Mouse (Mus musculus) limb, embryonic 10.5 days (tissue): ENCODE data around the gene Pcp4. TPM values are rescaled to one million over a fixed set of nuclear protein-coding genes. Genes with fewer than 3 reads are reported as not detected.

ENCODE experiments used
- DNase-seq: peaks from one replicate; pipeline ENCODE4 v3.0.0-alpha.2; 2017; ENCODE audit warnings: low spot score
- H3K27ac ChIP-seq: fragments of 300-500 bp; sonication (generic); 2 replicates; pipeline ENCODE4 v1.5.1; 2016; ENCODE audit warnings: mild to moderate bottlenecking
- H3K27me3 ChIP-seq: fragments of 300-500 bp; sonication (generic); 2 replicates; pipeline ENCODE4 v1.6.1; 2016; ENCODE audit warnings: low read depth, mild to moderate bottlenecking; ENCODE audit not compliant: poor library complexity, severe bottlenecking
- H3K36me3 ChIP-seq: fragments of 300-500 bp; sonication (generic); 2 replicates; pipeline ENCODE4 v1.6.1; 2016; ENCODE audit warnings: mild to moderate bottlenecking, moderate library complexity
- H3K4me1 ChIP-seq: fragments of 300-500 bp; sonication (generic); 2 replicates; pipeline ENCODE4 v1.6.1; 2016
- H3K4me3 ChIP-seq: fragments of 300-500 bp; sonication (generic); 2 replicates; pipeline ENCODE4 v1.5.1; 2016; ENCODE audit warnings: mild to moderate bottlenecking, moderate library complexity
- H3K9me3 ChIP-seq: fragments of 300-500 bp; sonication (generic); replicated peaks from 2 replicates; pipeline ENCODE4 v1.6.1; 2016; ENCODE audit warnings: mild to moderate bottlenecking
- WGBS: fragments of 180-500 bp; shearing (Covaris S2); methylation state at CpG from one replicate; pipeline ENCODE4 v1.1.7; 2016; 5-methylcytosine and 5-hydroxymethylcytosine counted together
- polyA plus RNA-seq: library from polyadenylated mRNA; unstranded; fragments of >200 nt; fragmentation: Nextera tagmentation; extraction: Ambion mirVana; gene quantifications from 2 replicates; pipeline ENCODE4 v1.2.1, GENCODE M21; 2016

The Pcp4 gene
- polyA plus RNA-seq, 1 experiment from 2014 or later: 1.3 TPM

DNA sequence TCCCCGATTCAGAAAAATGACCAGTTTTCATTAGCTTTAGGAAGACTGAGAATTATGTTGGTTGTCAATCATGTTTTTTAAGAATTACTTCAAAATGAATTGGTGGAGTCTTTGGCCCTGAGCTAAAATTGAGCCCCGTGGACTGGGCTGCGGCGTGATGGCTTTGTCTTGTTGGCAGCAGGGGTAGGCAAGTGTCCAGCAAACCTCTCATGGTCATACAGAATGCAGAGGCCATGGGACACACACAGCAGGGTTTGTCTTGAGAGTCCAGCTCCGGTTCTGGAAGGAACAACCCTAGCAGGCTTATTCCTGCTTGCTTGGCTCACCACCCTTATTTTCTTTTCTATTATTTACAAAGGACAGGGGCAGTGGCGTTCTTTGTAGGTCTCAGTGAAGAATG, 33.8 kb downstream of the Pcp4 start:
- DNase-seq: no peak
- Histone ChIP-seq H3K4me3 (no peak overlapping the region), H3K9me3 (no peaks in the 10 kb centered on the region), H3K36me3 (no peaks in the 10 kb centered on the region), H3K27ac (no peak overlapping the region), H3K4me1 (0 out of 2 replicates have a peak, but pooled peaks cover 4% of the 10 kb centered on the region), H3K27me3 (0 out of 2 replicates have a peak, but pooled peaks cover 6% of the 10 kb centered on the region)
- 89% methylated on average over 6 of the region's 6 CpGs for WGBS

DNA sequence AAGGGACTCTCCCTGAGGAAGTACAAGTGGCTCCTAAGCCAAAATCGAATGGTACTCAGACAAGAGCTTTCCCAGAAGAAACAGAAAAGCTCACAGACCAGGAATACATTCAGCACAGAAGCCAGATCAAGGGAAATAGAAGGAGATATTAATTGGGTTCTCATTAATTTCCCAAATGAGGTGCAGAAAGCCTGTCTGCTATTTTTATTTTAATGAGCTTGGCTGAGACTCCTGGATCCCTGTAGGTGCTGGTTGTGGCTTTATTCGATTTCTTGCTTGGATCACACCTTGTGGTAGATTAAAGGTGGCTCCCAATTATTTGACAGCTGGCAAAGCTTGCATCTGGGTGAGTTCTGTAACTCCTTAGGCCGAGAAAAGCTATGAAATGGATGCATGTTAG, 35.2 kb downstream of the Pcp4 start:
- H3K27me3 ChIP-seq: 0 out of 2 replicates have a peak, but pooled peaks cover 6% of the 10 kb centered on the region
- H3K36me3 ChIP-seq: no peaks in the 10 kb centered on the region
- H3K9me3 ChIP-seq: no peaks in the 10 kb centered on the region
- WGBS: 73% methylated on average over 3 of the region's 3 CpGs
- H3K4me3 ChIP-seq: no peak overlapping the region
- no peak overlapping the region for H3K27ac ChIP-seq
- DNase-seq: no peak
- 0 out of 2 replicates have a peak, but pooled peaks cover 4% of the 10 kb centered on the region for H3K4me1 ChIP-seq

DNA sequence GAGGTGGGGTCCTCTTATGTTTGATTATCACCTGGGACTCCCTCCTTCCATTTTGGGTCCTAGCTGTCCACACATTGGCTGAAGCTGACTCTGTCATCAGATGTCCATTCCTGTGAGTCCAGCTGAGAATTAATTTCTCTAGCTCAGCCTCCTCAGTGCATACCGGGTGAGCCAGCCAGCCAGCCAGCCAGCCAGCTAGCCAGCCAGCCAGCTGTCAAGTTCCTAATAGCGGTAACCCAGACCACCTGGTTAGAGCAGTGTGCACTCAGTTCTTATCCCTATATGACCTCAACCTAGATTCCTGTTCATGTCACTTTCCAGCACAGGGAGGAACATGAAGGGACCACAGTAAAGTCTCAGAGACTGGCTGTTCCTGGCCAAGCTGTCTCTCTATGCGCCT, 47.1 kb downstream of the Pcp4 start:
- no peak for DNase-seq
- H3K27me3 ChIP-seq: 0 out of 2 replicates have a peak, but pooled peaks cover 3% of the 10 kb centered on the region
- WGBS: 72% methylated on average over 3 of the region's 3 CpGs
- H3K9me3 ChIP-seq: no peaks in the 10 kb centered on the region
- H3K36me3 ChIP-seq: no peaks in the 10 kb centered on the region
- no peak overlapping the region for H3K27ac ChIP-seq
- H3K4me3 ChIP-seq: no peak overlapping the region
- peaks cover 5% of the 10 kb centered on the region; the same call in 1 of the 2 replicates for H3K4me1 ChIP-seq

DNA sequence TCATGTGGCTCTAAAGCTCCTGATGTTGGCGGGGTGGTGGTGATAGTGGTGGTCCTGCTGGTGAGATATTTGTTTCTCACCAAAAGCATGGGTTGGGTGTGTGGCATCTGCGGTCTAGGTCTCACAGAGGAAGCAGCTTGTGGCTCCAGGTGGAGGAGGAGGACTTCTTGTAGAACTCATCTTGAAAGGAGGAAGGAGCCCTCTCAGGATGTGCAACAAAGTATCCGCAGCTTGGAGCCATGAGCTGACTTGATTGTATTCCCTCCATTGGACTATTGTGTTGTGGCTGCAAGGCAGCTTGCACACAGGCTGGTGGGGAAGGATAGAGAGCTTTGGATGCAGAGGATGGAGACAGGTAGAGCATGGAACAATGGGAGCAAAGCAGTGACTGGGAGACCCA, 60.1 kb downstream of the Pcp4 start:
- no peak overlapping the region for H3K4me3 ChIP-seq
- no peak overlapping the region for H3K27ac ChIP-seq
- no peaks in the 10 kb centered on the region for H3K27me3 ChIP-seq
- 92% methylated on average over 3 of the region's 3 CpGs for WGBS
- no peak for DNase-seq
- H3K36me3 ChIP-seq: no peaks in the 10 kb centered on the region
- no peaks in the 10 kb centered on the region for H3K4me1 ChIP-seq
- H3K9me3 ChIP-seq: no peaks in the 10 kb centered on the region

DNA sequence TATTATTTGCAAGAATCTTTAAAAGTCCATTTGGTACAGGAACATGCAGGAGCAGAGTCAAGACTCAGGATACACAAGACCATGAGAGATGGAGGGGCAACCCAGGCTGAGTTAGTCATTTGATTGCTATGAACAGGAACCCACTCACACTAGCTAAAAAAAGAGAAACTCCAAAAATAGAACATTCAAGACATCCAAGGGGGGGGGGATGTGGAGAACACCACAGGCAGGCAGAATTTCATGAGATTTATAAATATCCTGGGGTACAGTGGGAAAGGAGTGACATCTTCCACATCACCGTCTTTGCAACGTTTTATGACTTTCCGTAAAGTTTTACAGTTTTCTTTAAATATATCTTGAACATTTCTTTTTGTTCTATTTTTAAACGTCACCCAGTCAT, 61.1 kb downstream of the Pcp4 start:
- no peak for DNase-seq
- 93% methylated on average over 4 of the region's 4 CpGs for WGBS
- no peaks in the 10 kb centered on the region for H3K27me3 ChIP-seq
- H3K9me3 ChIP-seq: no peaks in the 10 kb centered on the region
- no peak overlapping the region for H3K4me3 ChIP-seq
- no peaks in the 10 kb centered on the region for H3K36me3 ChIP-seq
- no peaks in the 10 kb centered on the region for H3K4me1 ChIP-seq
- H3K27ac ChIP-seq: no peak overlapping the region

DNA sequence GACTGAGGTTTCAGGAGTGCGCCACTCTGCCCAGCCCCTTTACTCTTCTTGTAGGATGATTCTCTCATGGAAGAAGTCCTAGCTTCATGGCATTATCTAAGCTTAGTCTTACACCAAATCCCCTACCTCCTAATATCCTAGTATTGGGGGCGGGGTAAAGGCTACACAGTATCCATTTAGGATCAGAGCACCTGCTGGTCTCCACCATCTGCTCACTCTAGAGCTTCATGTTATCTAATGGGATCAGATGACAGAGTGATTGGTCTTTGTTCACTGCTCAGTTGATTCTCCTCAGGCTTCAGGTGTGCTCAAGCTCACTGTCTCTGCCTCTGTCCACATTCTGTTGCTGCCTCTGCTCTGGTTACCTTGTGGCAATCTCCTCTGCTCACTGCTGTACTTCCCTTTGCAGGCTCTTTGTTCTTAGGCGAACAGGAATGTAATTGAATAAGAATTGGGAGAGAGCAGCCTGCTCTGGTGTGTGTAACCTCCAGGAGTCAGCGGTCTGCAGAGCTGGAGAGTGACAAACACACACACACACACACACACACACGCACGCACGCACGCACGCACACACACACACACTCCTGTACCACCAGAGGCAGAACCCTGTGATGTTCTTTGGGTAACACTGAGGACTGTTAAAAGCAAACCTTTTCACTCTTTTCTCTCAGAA, 62.6 kb downstream of the Pcp4 start:
- DNase-seq: no peak
- H3K4me3 ChIP-seq: no peak overlapping the region
- no peaks in the 10 kb centered on the region for H3K27me3 ChIP-seq
- 73% methylated on average over 9 of the region's 9 CpGs for WGBS
- no peaks in the 10 kb centered on the region for H3K36me3 ChIP-seq
- no peak overlapping the region for H3K27ac ChIP-seq
- H3K9me3 ChIP-seq: no peaks in the 10 kb centered on the region
- H3K4me1 ChIP-seq: no peaks in the 10 kb centered on the region

DNA sequence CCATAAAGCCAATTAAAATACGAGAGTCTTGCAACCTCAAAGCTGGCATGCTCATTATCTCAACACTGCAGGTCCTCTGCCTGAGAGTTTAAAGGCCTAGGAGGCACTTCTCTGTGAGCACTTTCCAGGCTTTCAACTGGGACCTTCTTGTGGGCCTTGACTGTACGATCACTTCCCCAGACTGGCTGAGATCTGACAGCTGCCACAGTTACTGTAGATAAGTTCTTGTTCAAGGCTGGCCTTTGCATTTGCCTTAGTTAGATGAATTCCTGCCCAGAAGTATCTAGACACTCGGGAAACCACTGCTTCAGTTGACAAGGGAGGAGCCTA, 63.1 kb downstream of the Pcp4 start:
- H3K4me1 ChIP-seq: no peaks in the 10 kb centered on the region
- WGBS: 50% methylated on average over 3 of the region's 3 CpGs
- no peaks in the 10 kb centered on the region for H3K27me3 ChIP-seq
- H3K27ac ChIP-seq: no peak overlapping the region
- no peaks in the 10 kb centered on the region for H3K9me3 ChIP-seq
- DNase-seq: no peak
- H3K36me3 ChIP-seq: no peaks in the 10 kb centered on the region
- H3K4me3 ChIP-seq: no peak overlapping the region

DNA sequence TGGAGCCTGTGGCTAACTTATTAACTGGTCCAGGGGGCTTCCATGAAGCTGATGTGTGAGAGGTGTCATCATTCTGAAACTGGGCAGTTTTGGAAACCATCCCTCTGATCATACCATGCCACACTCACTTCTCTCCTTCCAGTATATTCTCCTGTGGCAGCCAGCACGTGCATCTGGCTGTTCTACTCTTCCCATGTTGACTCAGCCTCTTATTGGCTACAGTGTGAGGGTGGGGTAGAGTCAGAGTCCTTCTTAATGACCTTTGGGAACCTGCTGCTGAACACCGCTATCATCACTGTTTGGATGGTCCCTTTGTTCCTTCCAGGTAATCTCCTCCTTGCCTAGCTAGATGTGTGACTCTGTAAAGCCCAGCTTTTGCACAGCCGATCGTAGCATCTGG, 63.6 kb downstream of the Pcp4 start:
- Histone ChIP-seq H3K27ac (no peak overlapping the region), H3K4me3 (no peak overlapping the region)
- WGBS: 79% methylated on average over 4 of the region's 4 CpGs

DNA sequence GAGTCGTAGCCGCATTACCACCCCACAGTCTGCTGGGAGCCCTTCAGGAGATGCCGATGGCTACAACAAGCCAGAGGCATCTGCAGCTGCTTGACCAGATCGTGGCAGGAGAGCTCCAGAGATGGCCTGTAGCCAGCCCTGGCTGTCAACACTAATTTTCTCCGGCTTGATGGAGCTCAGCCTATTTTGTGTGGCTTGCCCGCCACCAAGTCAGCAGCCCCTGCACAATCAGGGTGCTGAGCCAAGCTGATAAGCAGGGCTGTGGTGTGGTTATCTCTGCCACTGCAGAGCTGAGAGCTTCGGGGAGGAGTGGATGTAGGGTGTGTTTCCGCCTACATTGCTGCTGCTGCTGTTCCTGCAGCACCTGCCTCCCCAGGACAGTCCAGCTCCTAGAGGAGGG, 66.3 kb downstream of the Pcp4 start:
- Histone ChIP-seq H3K4me3 (no peak overlapping the region), H3K27ac (no peak overlapping the region), H3K9me3 (no peaks in the 10 kb centered on the region), H3K27me3 (no peaks in the 10 kb centered on the region), H3K4me1 (no peaks in the 10 kb centered on the region), H3K36me3 (no peaks in the 10 kb centered on the region)
- 76% methylated on average over 8 of the region's 8 CpGs for WGBS
- no peak for DNase-seq

More for the DNA sequence above, 63.6 kb downstream of the Pcp4 start:
- Histone ChIP-seq H3K4me1 (no peaks in the 10 kb centered on the region), H3K36me3 (no peaks in the 10 kb centered on the region), H3K27me3 (no peaks in the 10 kb centered on the region), H3K9me3 (no peaks in the 10 kb centered on the region)
- no peak for DNase-seq

DNA sequence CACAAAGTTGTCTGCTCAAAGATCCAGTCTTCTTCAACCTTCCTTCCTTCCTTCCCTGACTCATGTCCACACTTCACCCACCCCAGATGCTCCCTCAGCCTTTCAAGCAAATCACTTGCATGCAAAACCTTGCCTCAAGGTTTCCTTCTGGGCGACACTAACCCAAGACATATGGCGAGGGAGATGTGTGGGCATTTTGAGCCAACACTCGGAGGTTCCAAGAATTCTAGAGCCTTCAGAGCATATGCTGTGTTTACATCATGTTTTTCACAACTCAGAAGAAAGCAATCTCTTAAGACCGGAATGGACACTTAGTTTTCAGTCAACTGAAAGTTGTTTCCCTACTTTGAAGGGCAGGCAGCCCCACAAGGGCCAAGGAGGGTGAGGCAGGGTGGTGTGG, 67.9 kb downstream of the Pcp4 start:
- Histone ChIP-seq H3K27ac (no peak overlapping the region), H3K4me3 (no peak overlapping the region), H3K4me1 (no peaks in the 10 kb centered on the region), H3K9me3 (no peaks in the 10 kb centered on the region), H3K27me3 (no peaks in the 10 kb centered on the region), H3K36me3 (no peaks in the 10 kb centered on the region)
- WGBS: 87% methylated on average over 4 of the region's 4 CpGs
- no peak for DNase-seq

DNA sequence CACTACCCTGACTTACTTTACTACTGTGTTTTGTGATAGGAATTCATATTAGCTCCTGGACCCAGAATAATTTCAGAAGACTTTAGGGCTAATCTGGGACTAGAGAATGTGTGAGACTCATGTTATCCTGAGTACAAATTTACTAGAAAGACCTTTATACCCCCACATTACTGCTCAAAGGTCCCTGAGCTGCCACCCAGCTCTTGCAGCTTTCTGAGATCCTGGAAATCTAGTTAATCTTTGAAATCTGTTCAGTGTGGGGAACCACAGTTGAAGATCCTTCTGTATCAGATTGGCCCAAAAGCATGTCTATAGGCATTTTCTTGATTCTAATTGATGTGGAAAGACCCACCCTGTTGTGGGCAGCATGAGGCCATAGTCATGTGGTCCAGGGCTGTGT, 69.0 kb downstream of the Pcp4 start:
- Histone ChIP-seq H3K9me3 (no peaks in the 10 kb centered on the region), H3K27me3 (no peaks in the 10 kb centered on the region), H3K4me1 (peaks cover 4% of the 10 kb centered on the region; the same call in 1 of the 2 replicates), H3K27ac (no peak overlapping the region), H3K36me3 (no peaks in the 10 kb centered on the region), H3K4me3 (no peak overlapping the region)
- DNase-seq: no peak

DNA sequence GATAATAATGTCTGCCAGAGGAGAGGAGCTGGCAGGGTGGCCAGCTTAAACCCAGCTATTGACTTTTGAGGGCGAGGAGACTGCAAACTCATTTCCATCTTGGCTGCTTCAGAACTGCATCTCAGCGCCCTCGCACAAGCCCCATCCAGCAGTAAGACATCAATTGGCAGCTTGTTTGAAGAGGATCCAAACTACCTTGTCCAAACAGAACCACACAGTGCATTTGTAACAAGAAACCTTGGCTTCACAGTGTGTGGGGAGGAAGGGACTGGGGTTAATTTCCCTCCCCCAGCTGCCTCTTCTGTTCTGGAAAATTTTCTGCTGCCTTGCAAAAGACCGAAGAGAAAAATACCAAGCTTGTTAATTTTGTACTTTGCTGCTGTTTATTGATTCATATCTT, 71.7 kb downstream of the Pcp4 start:
- Histone ChIP-seq H3K36me3 (no peaks in the 10 kb centered on the region), H3K4me3 (no peak overlapping the region), H3K27ac (no peak overlapping the region), H3K4me1 (peaks cover 4% of the 10 kb centered on the region; the same call in 1 of the 2 replicates), H3K9me3 (no peaks in the 10 kb centered on the region), H3K27me3 (no peaks in the 10 kb centered on the region)
- WGBS: 75% methylated on average over 4 of the region's 4 CpGs
- no peak for DNase-seq

DNA sequence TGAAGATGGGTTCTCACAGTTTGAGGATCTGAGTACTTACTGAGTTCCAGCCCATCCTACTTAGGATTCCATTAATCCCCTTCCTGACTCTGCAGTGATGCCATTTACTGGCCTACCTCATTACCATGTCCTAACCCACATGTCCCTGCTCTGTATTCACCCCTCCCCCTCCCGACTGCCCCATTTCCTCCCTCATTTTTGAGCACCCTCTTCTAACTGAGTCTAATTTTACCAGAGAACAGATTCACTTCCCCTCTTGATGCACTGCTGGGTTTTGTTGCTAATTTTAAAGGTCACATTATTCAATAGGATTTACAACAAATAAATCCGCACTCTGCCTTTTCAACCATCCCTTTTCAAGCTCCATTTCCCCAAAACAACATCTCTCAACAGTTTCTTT, 73.7 kb downstream of the Pcp4 start:
- no peaks in the 10 kb centered on the region for H3K27me3 ChIP-seq
- H3K4me3 ChIP-seq: no peak overlapping the region
- DNase-seq: no peak
- 74% methylated on average over 2 of the region's 2 CpGs for WGBS
- H3K27ac ChIP-seq: no peak overlapping the region
- no peaks in the 10 kb centered on the region for H3K36me3 ChIP-seq
- H3K4me1 ChIP-seq: peaks cover 19% of the 10 kb centered on the region
- H3K9me3 ChIP-seq: no peaks in the 10 kb centered on the region

DNA sequence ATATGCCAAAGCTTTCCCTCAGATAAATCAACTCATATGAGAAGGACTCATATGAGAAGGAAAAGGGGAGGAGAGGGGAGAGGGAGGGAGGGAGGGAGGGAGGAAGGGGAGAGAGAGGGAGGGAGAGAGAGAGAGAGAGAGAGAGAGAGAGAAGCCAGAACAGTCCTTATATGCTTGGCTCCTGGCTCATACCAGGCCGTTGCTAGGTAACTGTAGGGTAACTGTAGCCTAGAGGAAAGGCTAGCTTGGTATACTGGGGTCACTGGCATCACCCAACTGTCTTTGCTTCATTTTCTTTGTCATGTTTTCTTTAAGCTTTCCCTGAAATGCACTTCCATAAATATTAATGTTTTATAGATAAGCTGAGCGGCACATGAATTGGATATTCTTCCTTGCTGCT, 85.3 kb downstream of the Pcp4 start:
- Histone ChIP-seq H3K4me3 (no peak overlapping the region), H3K4me1 (no peaks in the 10 kb centered on the region), H3K36me3 (no peaks in the 10 kb centered on the region), H3K27ac (no peak overlapping the region), H3K9me3 (no peaks in the 10 kb centered on the region), H3K27me3 (no peaks in the 10 kb centered on the region)
- WGBS: 87% methylated on average over 2 of the region's 2 CpGs
- no peak for DNase-seq
